Mouse (Mus musculus): ENCODE data around the gene Slc25a1. TPM values are rescaled to one million over a fixed set of nuclear protein-coding genes. Genes with fewer than 3 reads are reported as not detected.
"Not testable (repeated sequence)": the region's sequence is repeated elsewhere in the genome, so short reads cannot be mapped to it uniquely, and the experiment has no call there.

Gene Slc25a1
- 62.6 and 78.3 TPM in 2 replicates for polyA plus RNA-seq (2014; fragmentation: Nextera tagmentation; extraction: Ambion mirVana)

DNA sequence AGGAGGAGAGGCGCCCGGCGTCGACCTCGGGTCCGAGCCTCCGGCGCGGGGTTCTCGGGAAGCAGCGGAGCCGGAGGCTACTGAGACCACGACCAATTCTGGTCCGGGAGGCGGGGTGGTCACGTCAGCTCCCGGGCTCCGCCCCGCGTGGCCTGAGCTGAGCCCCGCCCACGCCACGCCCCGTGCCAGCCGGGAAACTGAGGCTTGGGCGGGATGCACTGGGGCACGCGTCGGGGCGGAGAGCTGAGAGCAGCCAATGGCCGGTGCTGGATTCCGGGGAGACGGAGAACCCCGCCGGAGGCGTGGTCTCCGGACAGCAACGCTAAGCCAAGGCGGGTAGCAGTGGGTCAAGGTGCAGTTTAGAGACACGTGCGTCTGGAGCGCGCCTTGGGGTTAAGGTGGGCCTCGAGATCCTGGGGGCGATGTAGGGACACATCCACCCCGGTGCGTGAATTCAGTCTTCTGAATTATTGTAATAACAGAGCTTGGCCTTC lies at the start of gene Slc25a1:
Gene Slc25a1, minus strand, starts transcription at position 133 of the 494 bp plus-strand sequence.
- Histone ChIP-seq H3K4me2 (replicated peaks; ENCODE audit: low read depth, low read length) (peak within 1 kb of the TSS; percentile 79), H3K4me1 (ENCODE audit: control insufficient read depth, insufficient read depth, low read length) (peaks cover 9% of the 10 kb centered on the region; the same call in 1 of the 2 replicates), H3K27me3 (ENCODE audit: control insufficient read depth, insufficient read depth, low read length) (no peaks in the 10 kb centered on the region), H3K27ac (ENCODE audit: low read depth, low read length) (peak within 1 kb of the TSS; percentile 79), H3K9me3 (ENCODE audit: control insufficient read depth, low read length) (no peaks in the 10 kb centered on the region), H3K9ac (ENCODE audit: low read depth, low read length) (peak within 1 kb of the TSS; percentile 78), H3K4me3 (ENCODE audit: low read length) (peak within 1 kb of the TSS; percentile 75), H3K36me3 (ENCODE audit: control insufficient read depth, insufficient read depth, low read length) (peaks cover 18% of the 10 kb centered on the region)
- 1% methylated on average over 47 of the region's 47 CpGs for WGBS
- peak; percentile 79 for ATAC-seq (ENCODE audit: low FRiP score, low TSS enrichment)

DNA sequence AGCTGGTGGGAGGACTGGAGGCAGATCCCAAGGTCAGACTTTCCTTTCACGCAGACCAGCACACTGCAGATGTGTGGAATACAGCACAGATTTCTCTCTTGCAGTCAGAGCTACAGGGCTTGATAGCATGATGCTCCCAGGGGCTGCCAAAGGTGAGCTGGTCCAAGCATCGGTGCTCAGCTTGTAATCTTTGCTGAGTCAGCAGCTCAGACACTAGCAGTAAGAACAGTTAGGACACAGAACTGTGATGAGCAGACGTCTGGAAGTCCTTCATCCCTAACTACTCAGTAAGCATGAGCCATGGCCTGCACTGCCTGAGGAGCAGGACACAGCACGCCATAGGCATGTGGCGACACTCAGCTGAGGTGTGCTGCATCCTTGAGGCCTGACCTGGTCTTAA lies 43.8 kb upstream of the Slc25a1 start:
- no peak overlapping the region for H3K4me2 ChIP-seq (replicated peaks; ENCODE audit: low read depth, low read length)
- 76% methylated on average over 5 of the region's 5 CpGs for WGBS
- no peaks in the 10 kb centered on the region for H3K36me3 ChIP-seq (ENCODE audit: control insufficient read depth, insufficient read depth, low read length)
- no peak for ATAC-seq (ENCODE audit: low FRiP score, low TSS enrichment)
- H3K27me3 ChIP-seq (ENCODE audit: control insufficient read depth, insufficient read depth, low read length), result no peaks in the 10 kb centered on the region
- no peak overlapping the region for H3K9ac ChIP-seq (ENCODE audit: low read depth, low read length)
- H3K4me1 ChIP-seq (ENCODE audit: control insufficient read depth, insufficient read depth, low read length), result no peaks in the 10 kb centered on the region
- H3K4me3 ChIP-seq (ENCODE audit: low read length), result no peak overlapping the region
- no peak overlapping the region for H3K27ac ChIP-seq (ENCODE audit: low read depth, low read length)
- H3K9me3 ChIP-seq (ENCODE audit: control insufficient read depth, low read length), result no peaks in the 10 kb centered on the region

- Histone ChIP-seq H3K27ac (ENCODE audit: low read depth, low read length) (no peak overlapping the region), H3K4me2 (replicated peaks; ENCODE audit: low read depth, low read length) (no peak overlapping the region), H3K4me1 (ENCODE audit: control insufficient read depth, insufficient read depth, low read length) (no peaks in the 10 kb centered on the region), H3K9ac (ENCODE audit: low read depth, low read length) (no peak overlapping the region), H3K4me3 (ENCODE audit: low read length) (no peak overlapping the region), H3K9me3 (ENCODE audit: control insufficient read depth, low read length) (no peaks in the 10 kb centered on the region), H3K27me3 (ENCODE audit: control insufficient read depth, insufficient read depth, low read length) (no peaks in the 10 kb centered on the region), H3K36me3 (ENCODE audit: control insufficient read depth, insufficient read depth, low read length) (no peaks in the 10 kb centered on the region)
- 78% methylated on average over 7 of the region's 7 CpGs for WGBS
- ATAC-seq (ENCODE audit: low FRiP score, low TSS enrichment), result no peak
Observed at GRCm38 (mm10) chr16:17962091-17962490, 34.1 kb upstream of the Slc25a1 start.

DNA sequence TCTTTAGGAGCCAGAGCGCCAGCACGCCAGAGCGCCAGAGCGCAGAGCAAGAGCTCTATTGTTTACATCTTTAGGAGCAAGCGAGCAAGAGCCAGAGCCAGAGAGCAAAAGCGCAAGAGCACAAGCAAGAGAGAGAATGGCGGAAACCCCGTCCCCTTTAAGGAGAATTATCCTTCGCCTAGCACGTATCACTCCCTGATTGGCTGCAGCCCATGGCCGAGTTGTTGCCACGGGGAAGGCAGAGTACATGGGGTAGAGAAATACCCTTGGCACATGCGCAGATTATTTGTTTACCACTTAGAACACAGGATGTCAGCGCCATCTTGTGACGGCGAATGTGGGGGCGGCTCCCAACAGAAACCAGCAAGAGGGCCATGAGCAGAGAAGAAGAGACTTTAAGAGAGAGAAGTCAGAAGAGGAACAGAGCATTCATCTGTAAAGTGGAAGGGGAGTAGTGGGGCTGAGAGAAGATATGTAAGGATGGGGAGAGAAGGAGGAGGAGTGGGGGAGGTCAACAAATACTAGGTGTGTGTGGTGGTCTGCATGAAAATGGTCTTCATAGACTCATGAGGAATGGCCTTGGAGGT lies 28.1 kb upstream of the Slc25a1 start:
- WGBS, result 97% methylated on average over 17 of the region's 17 CpGs
- not testable (repeated sequence) for H3K27me3 ChIP-seq (ENCODE audit: control insufficient read depth, insufficient read depth, low read length); ATAC-seq (ENCODE audit: low FRiP score, low TSS enrichment)

DNA sequence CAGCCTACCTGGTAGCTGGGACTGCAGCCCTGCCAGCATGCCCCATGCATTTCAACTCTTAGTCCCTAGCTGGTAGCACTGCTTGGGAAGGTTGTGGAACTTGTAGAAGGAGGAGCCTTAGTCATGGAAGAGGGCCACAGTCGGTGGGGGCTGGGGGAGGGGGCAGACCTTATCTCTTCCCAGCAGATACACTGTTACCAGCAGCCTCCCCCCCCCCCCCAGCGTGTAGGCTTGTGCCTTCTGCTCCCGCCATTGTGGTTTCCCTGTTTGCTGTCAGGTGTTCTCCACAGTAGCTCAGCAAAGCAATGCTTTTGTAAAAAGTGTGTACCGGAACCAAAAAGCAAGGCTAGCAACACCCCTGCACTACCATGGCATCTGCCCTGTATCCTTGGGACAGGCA lies 23.6 kb upstream of the Slc25a1 start:
- Histone ChIP-seq H3K27ac (ENCODE audit: low read depth, low read length) (no peak overlapping the region), H3K4me3 (ENCODE audit: low read length) (no peak overlapping the region), H3K4me2 (replicated peaks; ENCODE audit: low read depth, low read length) (no peak overlapping the region), H3K36me3 (ENCODE audit: control insufficient read depth, insufficient read depth, low read length) (no peaks in the 10 kb centered on the region), H3K9ac (ENCODE audit: low read depth, low read length) (no peak overlapping the region), H3K27me3 (ENCODE audit: control insufficient read depth, insufficient read depth, low read length) (no peaks in the 10 kb centered on the region), H3K9me3 (ENCODE audit: control insufficient read depth, low read length) (no peaks in the 10 kb centered on the region), H3K4me1 (ENCODE audit: control insufficient read depth, insufficient read depth, low read length) (no peaks in the 10 kb centered on the region)
- no peak for ATAC-seq (ENCODE audit: low FRiP score, low TSS enrichment)
- 82% methylated on average over 4 of the region's 4 CpGs for WGBS

More for the DNA sequence above, 28.1 kb upstream of the Slc25a1 start:
- not testable (repeated sequence) for H3K9ac ChIP-seq (ENCODE audit: low read depth, low read length); H3K9me3 ChIP-seq (ENCODE audit: control insufficient read depth, low read length); H3K4me2 ChIP-seq (replicated peaks; ENCODE audit: low read depth, low read length); H3K4me3 ChIP-seq (ENCODE audit: low read length); H3K36me3 ChIP-seq (ENCODE audit: control insufficient read depth, insufficient read depth, low read length); H3K4me1 ChIP-seq (ENCODE audit: control insufficient read depth, insufficient read depth, low read length); H3K27ac ChIP-seq (ENCODE audit: low read depth, low read length)

DNA sequence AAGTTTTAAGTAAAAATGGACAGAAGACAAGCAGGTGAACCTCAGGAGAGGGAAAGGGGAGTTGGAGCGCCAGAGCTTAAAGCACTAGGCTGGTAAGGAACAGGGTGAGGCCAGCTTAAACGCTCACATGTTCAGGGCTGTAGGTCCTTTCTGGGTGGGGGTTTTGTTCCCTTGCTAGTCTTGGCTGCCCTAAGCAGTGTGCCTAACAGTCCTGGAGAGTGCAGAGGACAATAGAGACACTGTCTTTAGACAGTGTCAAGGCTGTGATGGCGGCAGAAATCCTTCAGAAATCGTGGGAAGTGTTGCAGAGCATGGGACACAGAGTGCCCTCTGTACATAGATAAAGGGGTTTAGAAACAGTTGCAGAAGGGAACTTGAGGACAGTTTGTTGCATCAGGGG lies 22.0 kb upstream of the Slc25a1 start:
- 74% methylated on average over 4 of the region's 4 CpGs for WGBS

GRCm38 (mm10) chr16:17949421-17949877 lies 21.4 kb upstream of the Slc25a1 start:
- Histone ChIP-seq H3K36me3 (ENCODE audit: control insufficient read depth, insufficient read depth, low read length) (no peaks in the 10 kb centered on the region), H3K27ac (ENCODE audit: low read depth, low read length) (no peak overlapping the region), H3K9me3 (ENCODE audit: control insufficient read depth, low read length) (no peaks in the 10 kb centered on the region), H3K9ac (ENCODE audit: low read depth, low read length) (no peak overlapping the region), H3K4me1 (ENCODE audit: control insufficient read depth, insufficient read depth, low read length) (0 out of 2 replicates have a peak, but pooled peaks cover 4% of the 10 kb centered on the region), H3K4me2 (replicated peaks; ENCODE audit: low read depth, low read length) (no peak overlapping the region), H3K27me3 (ENCODE audit: control insufficient read depth, insufficient read depth, low read length) (no peaks in the 10 kb centered on the region), H3K4me3 (ENCODE audit: low read length) (no peak overlapping the region)
- no peak for ATAC-seq (ENCODE audit: low FRiP score, low TSS enrichment)
- 42% methylated on average over 2 of the region's 2 CpGs for WGBS

More for the DNA sequence above, 22.0 kb upstream of the Slc25a1 start:
- Histone ChIP-seq H3K9ac (ENCODE audit: low read depth, low read length) (no peak overlapping the region), H3K36me3 (ENCODE audit: control insufficient read depth, insufficient read depth, low read length) (no peaks in the 10 kb centered on the region), H3K9me3 (ENCODE audit: control insufficient read depth, low read length) (no peaks in the 10 kb centered on the region), H3K27ac (ENCODE audit: low read depth, low read length) (no peak overlapping the region), H3K4me3 (ENCODE audit: low read length) (no peak overlapping the region), H3K4me1 (ENCODE audit: control insufficient read depth, insufficient read depth, low read length) (0 out of 2 replicates have a peak, but pooled peaks cover 4% of the 10 kb centered on the region), H3K4me2 (replicated peaks; ENCODE audit: low read depth, low read length) (no peak overlapping the region), H3K27me3 (ENCODE audit: control insufficient read depth, insufficient read depth, low read length) (no peaks in the 10 kb centered on the region)
- no peak for ATAC-seq (ENCODE audit: low FRiP score, low TSS enrichment)

- Histone ChIP-seq H3K9me3 (ENCODE audit: control insufficient read depth, low read length) (no peaks in the 10 kb centered on the region), H3K36me3 (ENCODE audit: control insufficient read depth, insufficient read depth, low read length) (no peaks in the 10 kb centered on the region), H3K27ac (ENCODE audit: low read depth, low read length) (no peak overlapping the region), H3K27me3 (ENCODE audit: control insufficient read depth, insufficient read depth, low read length) (no peaks in the 10 kb centered on the region), H3K4me1 (ENCODE audit: control insufficient read depth, insufficient read depth, low read length) (0 out of 2 replicates have a peak, but pooled peaks cover 4% of the 10 kb centered on the region), H3K4me3 (ENCODE audit: low read length) (no peak overlapping the region), H3K4me2 (replicated peaks; ENCODE audit: low read depth, low read length) (no peak overlapping the region), H3K9ac (ENCODE audit: low read depth, low read length) (no peak overlapping the region)
- ATAC-seq (ENCODE audit: low FRiP score, low TSS enrichment), result peak; percentile 73; the same call in 1 of the 2 replicates
- WGBS, result 46% methylated on average over 7 of the region's 7 CpGs
Observed at GRCm38 (mm10) chr16:17945081-17945831, 17.2 kb upstream of the Slc25a1 start.

DNA sequence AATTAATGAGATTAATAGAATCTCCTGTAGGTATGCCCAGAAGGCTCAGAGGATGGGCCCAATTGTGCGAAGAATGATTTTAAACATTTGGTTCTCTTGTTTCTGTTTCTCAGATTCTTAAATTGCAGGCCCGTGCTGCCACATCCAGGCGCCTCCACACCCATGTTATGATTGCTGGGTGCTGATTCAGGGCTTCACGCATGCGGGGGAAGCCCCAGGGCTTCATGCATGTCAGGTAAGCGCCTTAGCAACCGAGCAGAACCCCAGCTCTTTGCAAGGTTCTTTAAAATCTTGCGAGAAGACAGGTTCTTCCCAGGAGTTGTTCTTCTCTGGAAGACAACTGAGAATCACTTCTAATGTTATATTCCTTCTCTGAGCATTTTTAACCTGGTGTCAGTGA lies 15.4 kb upstream of the Slc25a1 start:
- ATAC-seq (ENCODE audit: low FRiP score, low TSS enrichment), result no peak
- H3K4me3 ChIP-seq (ENCODE audit: low read length), result no peak overlapping the region
- no peaks in the 10 kb centered on the region for H3K36me3 ChIP-seq (ENCODE audit: control insufficient read depth, insufficient read depth, low read length)
- no peak overlapping the region for H3K9ac ChIP-seq (ENCODE audit: low read depth, low read length)
- H3K4me2 ChIP-seq (replicated peaks; ENCODE audit: low read depth, low read length), result no peak overlapping the region
- WGBS, result 66% methylated on average over 8 of the region's 8 CpGs
- H3K9me3 ChIP-seq (ENCODE audit: control insufficient read depth, low read length), result no peaks in the 10 kb centered on the region
- H3K27me3 ChIP-seq (ENCODE audit: control insufficient read depth, insufficient read depth, low read length), result no peaks in the 10 kb centered on the region
- H3K27ac ChIP-seq (ENCODE audit: low read depth, low read length), result no peak overlapping the region
- 0 out of 2 replicates have a peak, but pooled peaks cover 4% of the 10 kb centered on the region for H3K4me1 ChIP-seq (ENCODE audit: control insufficient read depth, insufficient read depth, low read length)
